Mouse (Mus musculus) liver, embryonic 14.5 days (tissue): ENCODE measurements at regions not wholly inside any gene's neighbourhood (a gene's known extent, or its start where the extent isn't known, plus 50 kb on each side); places are given as distances from the start of the nearest gene placed in this dataset.

Source experiments
- CTCF ChIP-seq: IDR thresholded peaks from 2 replicates; pipeline ENCODE4 v1.5.1; 2016; ENCODE audit warnings: antibody characterized with exemption, low read depth, control low read depth
- EP300 ChIP-seq: IDR thresholded peaks from 2 replicates; pipeline ENCODE4 v1.6.1; 2016; ENCODE audit warnings: antibody characterized with exemption, low read depth

GRCm38 (mm10) chr2:19085105-19085504 is 87.0 kb downstream of the 4930426L09Rik start:
- TF ChIP-seq CTCF (no peak), EP300 (no peak)
